Mouse (Mus musculus) embryonic facial prominence, embryonic 12.5 days (tissue): Measurements from ENCODE around the gene Rps16. TPM values are rescaled to one million over a fixed set of nuclear protein-coding genes. Genes with fewer than 3 reads are reported as not detected.

ENCODE experiments used
- ATAC-seq: fragments of 200-750 bp; cut with Nextera tagmentation; 2 replicates; pipeline ENCODE4 v1.8.0; 2017; ENCODE audit not compliant: insufficient number of reproducible peaks, insufficient read depth, low FRiP score, low TSS enrichment
- H3K27ac ChIP-seq: fragments of 300-500 bp; sonication (generic); 2 replicates; pipeline ENCODE4 v1.5.1; 2016; ENCODE audit warnings: mild to moderate bottlenecking
- H3K27me3 ChIP-seq: fragments of 300-500 bp; sonication (generic); 2 replicates; pipeline ENCODE4 v1.6.1; 2016; ENCODE audit warnings: mild to moderate bottlenecking, moderate library complexity
- H3K36me3 ChIP-seq: fragments of 300-500 bp; sonication (generic); 2 replicates; pipeline ENCODE4 v1.6.1; 2016; ENCODE audit warnings: mild to moderate bottlenecking
- H3K4me1 ChIP-seq: fragments of 300-500 bp; sonication (generic); 2 replicates; pipeline ENCODE4 v1.6.1; 2016
- H3K4me2 ChIP-seq: fragments of 300-500 bp; sonication (generic); replicated peaks from 2 replicates; pipeline ENCODE4 v1.6.1; 2016; ENCODE audit warnings: mild to moderate bottlenecking, moderate library complexity
- H3K4me3 ChIP-seq: fragments of 300-500 bp; sonication (generic); 2 replicates; pipeline ENCODE4 v1.5.1; 2016; ENCODE audit warnings: mild to moderate bottlenecking
- H3K9ac ChIP-seq: fragments of 300-500 bp; sonication (generic); 2 replicates; pipeline ENCODE4 v1.6.1; 2016; ENCODE audit warnings: mild to moderate bottlenecking, moderate library complexity
- H3K9me3 ChIP-seq: fragments of 300-500 bp; sonication (generic); 2 replicates; pipeline ENCODE4 v1.6.1; 2016; ENCODE audit warnings: mild to moderate bottlenecking, moderate library complexity
- WGBS: fragments of 180-500 bp; shearing (Covaris S2); methylation state at CpG from one replicate; pipeline ENCODE4 v1.1.7; 2016; 5-methylcytosine and 5-hydroxymethylcytosine counted together
- polyA plus RNA-seq: library from polyadenylated mRNA; unstranded; fragments of >200 nt; fragmentation: Nextera tagmentation; extraction: Ambion mirVana; gene quantifications from 2 replicates; pipeline ENCODE4 v1.2.1, GENCODE M21; 2016

Gene Rps16
- polyA plus RNA-seq, 1 experiment from 2014 or later = 836 TPM

GRCm38 (mm10) chr7:28367663-28368275 lies 17.3 kb downstream of the Rps16 start:
- H3K4me3 ChIP-seq = no peak overlapping the region
- no peak overlapping the region for H3K9ac ChIP-seq
- peaks cover 74% of the 10 kb centered on the region for H3K36me3 ChIP-seq
- no peaks in the 10 kb centered on the region for H3K9me3 ChIP-seq
- peaks cover 17% of the 10 kb centered on the region for H3K4me1 ChIP-seq
- ATAC-seq = no peak
- whole genome bisulfite sequencing = 91% methylated on average over 16 of the region's 16 CpGs
- H3K27me3 ChIP-seq = no peaks in the 10 kb centered on the region
- no peak overlapping the region for H3K27ac ChIP-seq
- no peak overlapping the region for H3K4me2 ChIP-seq

DNA sequence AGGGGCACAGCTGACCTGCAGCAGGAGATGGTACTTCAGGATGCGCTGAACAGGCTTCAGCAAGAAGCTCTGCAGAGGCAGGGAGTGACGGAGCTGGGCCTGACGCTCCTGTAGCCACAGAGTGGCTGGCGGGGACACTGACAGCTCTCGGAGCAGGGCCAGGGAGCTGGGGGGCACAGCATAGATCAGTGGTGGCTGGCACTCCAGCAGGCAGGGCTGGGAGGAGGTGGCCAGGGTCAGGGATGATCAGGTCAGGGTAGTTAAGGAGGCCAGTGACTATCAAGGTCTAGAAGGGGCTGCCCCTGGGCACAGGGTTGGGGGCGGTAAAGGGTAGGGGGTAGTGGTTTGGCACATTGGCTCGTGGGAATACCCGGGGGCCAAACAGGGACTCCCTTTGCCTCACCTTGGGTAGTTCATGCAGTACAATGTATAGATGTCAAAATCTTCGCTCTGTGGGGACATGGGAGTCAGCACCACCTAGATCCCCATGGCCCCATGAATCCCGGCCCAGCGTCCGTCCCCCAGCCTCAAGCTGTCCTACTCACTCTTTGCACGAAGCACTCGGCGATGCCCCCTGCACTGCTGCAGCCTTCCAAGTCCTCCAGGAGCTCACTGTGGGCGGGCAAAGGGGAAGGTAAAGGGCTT lies 17.9 kb downstream of the Rps16 start:
- peaks cover 69% of the 10 kb centered on the region for H3K36me3 ChIP-seq
- 88% methylated on average over 16 of the region's 16 CpGs for WGBS
- no peak overlapping the region for H3K4me2 ChIP-seq

DNA sequence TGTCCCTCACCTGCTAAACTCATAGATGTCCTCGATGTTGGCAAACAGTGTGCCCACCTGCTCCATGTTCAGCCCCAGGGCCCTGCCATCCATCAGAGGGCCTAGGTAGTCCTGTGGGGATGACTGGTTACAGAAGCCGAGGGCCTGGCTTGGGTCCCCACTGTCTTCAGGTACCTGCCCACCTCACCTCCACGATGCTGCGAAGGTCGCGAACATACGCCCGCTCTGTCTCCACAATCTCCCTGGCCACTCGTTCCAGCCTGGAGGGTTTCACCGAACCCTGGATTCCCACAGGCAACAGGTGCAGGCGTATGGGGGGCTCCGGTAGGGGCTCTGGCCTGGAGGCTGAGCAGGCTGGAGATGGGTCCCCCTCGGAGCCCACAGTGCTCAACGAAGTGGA lies 19.6 kb downstream of the Rps16 start:
- Histone ChIP-seq H3K4me2 (peak overlapping the region; percentile 98), H3K27me3 (no peaks in the 10 kb centered on the region), H3K27ac (no peak overlapping the region), H3K36me3 (peaks cover 53% of the 10 kb centered on the region), H3K4me1 (peaks cover 22% of the 10 kb centered on the region), H3K9ac (peak overlapping the region; percentile 92), H3K9me3 (no peaks in the 10 kb centered on the region), H3K4me3 (peak overlapping the region; percentile 78)
- no peak for ATAC-seq
- WGBS = 93% methylated on average over 14 of the region's 14 CpGs

More for the DNA sequence above, 17.9 kb downstream of the Rps16 start:
- Histone ChIP-seq H3K9me3 (no peaks in the 10 kb centered on the region), H3K4me3 (no peak overlapping the region), H3K4me1 (peaks cover 17% of the 10 kb centered on the region), H3K9ac (no peak overlapping the region), H3K27me3 (no peaks in the 10 kb centered on the region), H3K27ac (no peak overlapping the region)
- no peak for ATAC-seq

DNA sequence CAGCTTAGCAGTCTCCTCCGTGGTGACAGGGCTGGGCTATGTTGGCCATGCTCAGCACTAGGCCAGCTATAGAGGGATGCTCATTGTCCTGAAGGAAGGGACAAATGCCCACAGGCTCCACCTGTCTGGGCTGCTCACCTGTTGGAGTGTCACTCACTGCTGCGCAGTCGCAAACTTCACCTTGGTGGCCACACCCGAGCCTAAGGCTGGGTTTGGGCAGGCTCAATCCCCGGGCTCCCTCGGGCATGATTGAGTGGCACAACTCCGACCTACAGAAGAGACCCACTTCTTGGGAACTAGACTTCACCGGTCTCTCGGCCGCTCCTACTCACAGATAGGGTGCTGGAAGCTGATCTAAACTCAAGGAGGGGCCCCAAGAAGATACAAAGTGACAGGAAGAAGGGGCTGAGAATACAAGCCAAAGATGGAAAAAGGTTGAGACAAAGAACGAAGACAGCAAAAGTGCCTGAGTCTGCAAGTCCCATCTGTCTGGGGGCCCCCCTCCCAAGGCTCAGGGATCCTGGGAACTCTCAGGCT lies 20.6 kb downstream of the Rps16 start:
- peak overlapping the region; percentile 92 for H3K9ac ChIP-seq
- peak overlapping the region; percentile 78 for H3K4me3 ChIP-seq
- H3K27ac ChIP-seq = peak overlapping the region; percentile 96
- H3K36me3 ChIP-seq = peaks cover 43% of the 10 kb centered on the region
- no peak for ATAC-seq
- no peaks in the 10 kb centered on the region for H3K9me3 ChIP-seq
- peak overlapping the region; percentile 98 for H3K4me2 ChIP-seq
- H3K27me3 ChIP-seq = no peaks in the 10 kb centered on the region
- H3K4me1 ChIP-seq = peaks cover 24% of the 10 kb centered on the region
- 7% methylated on average over 11 of the region's 11 CpGs for WGBS

DNA sequence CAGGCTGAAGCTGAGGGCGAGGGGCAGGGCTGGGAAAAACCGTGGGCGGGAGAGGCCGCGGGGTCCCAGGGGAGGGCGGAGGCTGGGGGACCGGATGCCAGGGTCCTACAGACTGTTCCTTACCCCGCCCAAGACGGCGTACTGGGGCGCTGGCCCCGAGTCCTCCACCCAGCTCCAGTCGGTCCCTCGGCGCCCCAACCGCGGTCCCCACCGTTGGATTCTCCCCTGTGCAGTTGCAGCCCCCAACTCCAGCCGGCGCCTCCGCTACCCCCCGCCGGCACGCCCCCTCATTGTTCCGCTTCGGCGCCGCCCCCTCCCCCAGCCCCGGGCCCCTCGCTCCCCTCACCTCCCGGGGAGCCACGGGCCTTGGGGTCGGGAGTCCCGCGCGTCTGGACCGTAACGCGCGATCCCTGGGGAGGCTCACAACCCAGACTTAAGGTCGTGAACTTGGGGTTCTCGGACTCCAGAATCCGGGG lies 21.1 kb downstream of the Rps16 start:
- Histone ChIP-seq H3K27ac (peak overlapping the region; percentile 96), H3K4me1 (peaks cover 29% of the 10 kb centered on the region), H3K9ac (peak overlapping the region; percentile 92), H3K9me3 (no peaks in the 10 kb centered on the region), H3K27me3 (no peaks in the 10 kb centered on the region), H3K4me2 (peak overlapping the region; percentile 98), H3K4me3 (peak overlapping the region; percentile 78), H3K36me3 (peaks cover 38% of the 10 kb centered on the region)
- ATAC-seq = no peak
- WGBS = under 1% methylated on average over 30 of the region's 43 CpGs

- peak within 1 kb of the TSS; percentile 78 for H3K4me3 ChIP-seq
- H3K9ac ChIP-seq = peak within 1 kb of the TSS; percentile 92
- WGBS = under 1% methylated on average over 66 of the region's 66 CpGs
- peak within 1 kb of the TSS; percentile 98 for H3K4me2 ChIP-seq
- H3K27ac ChIP-seq = peak within 1 kb of the TSS; percentile 96
- H3K4me1 ChIP-seq = peaks cover 35% of the 10 kb centered on the region
- no peaks in the 10 kb centered on the region for H3K27me3 ChIP-seq
- ATAC-seq = peak; percentile 89
- H3K36me3 ChIP-seq = peaks cover 33% of the 10 kb centered on the region
- no peaks in the 10 kb centered on the region for H3K9me3 ChIP-seq
These were observed 22.0 kb downstream of the Rps16 start, which contains the start of gene Plekhg2 for GRCm38 (mm10) chr7:28372251-28373108. Gene Plekhg2 (minus strand): TSS chr7:28372599.

- Histone ChIP-seq H3K9me3 (no peaks in the 10 kb centered on the region), H3K4me3 (peak overlapping the region; percentile 78), H3K4me1 (peaks cover 41% of the 10 kb centered on the region), H3K27me3 (no peaks in the 10 kb centered on the region), H3K9ac (0 out of 2 replicates have a peak overlapping the region, but pooled peaks have one; percentile 22), H3K4me2 (peak overlapping the region; percentile 40), H3K27ac (peak overlapping the region; percentile 96), H3K36me3 (peaks cover 31% of the 10 kb centered on the region)
- ATAC-seq = no peak
- under 1% methylated on average over 9 of the region's 9 CpGs for WGBS
These were observed 22.7 kb downstream of the Rps16 start for GRCm38 (mm10) chr7:28373131-28373581.

DNA sequence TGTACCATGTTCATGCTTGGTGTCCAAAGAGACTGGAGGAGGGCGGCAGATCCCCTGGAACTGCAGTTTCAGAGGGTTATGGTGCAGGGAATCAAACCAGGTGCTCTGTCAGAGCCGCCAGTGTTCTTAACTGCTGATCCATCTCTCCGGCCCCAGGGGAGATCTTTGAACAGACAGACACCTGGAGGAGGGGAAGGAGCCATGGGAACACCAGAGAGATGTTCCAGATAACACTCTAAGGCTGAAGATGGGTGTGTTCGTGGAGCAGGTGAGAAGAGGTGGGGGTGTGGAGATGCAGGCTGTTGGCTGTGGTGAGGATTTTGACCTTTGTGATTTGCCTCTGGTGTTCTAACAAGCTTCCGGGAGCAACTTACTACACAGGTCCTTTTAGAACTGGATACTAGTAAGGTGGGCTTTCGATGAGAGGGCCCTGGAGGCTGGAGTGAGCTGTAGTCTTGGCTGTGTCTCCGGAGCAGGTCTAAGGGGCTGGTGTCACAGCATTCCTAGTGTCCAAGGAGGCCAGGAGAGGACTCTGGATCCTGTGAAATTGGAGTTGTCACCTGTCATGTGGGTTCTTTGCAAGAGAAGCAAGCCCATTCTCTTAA lies 23.5 kb downstream of the Rps16 start:
- no peak overlapping the region for H3K4me3 ChIP-seq
- H3K27ac ChIP-seq = peak overlapping the region; percentile 74
- no peak overlapping the region for H3K9ac ChIP-seq
- H3K9me3 ChIP-seq = no peaks in the 10 kb centered on the region
- H3K4me1 ChIP-seq = peaks cover 49% of the 10 kb centered on the region
- WGBS = 74% methylated on average over 7 of the region's 7 CpGs
- peaks cover 22% of the 10 kb centered on the region for H3K36me3 ChIP-seq
- no peak for ATAC-seq
- no peaks in the 10 kb centered on the region for H3K27me3 ChIP-seq
- peak overlapping the region; percentile 4; the same call in 1 of the 2 replicates for H3K4me2 ChIP-seq

- Histone ChIP-seq H3K27ac (0 out of 2 replicates have a peak overlapping the region, but pooled peaks have one; percentile 94), H3K9ac (no peak overlapping the region), H3K36me3 (peaks cover 16% of the 10 kb centered on the region), H3K4me3 (no peak overlapping the region), H3K9me3 (no peaks in the 10 kb centered on the region), H3K4me2 (peak overlapping the region; percentile 74; the same call in 1 of the 2 replicates), H3K27me3 (no peaks in the 10 kb centered on the region), H3K4me1 (peaks cover 51% of the 10 kb centered on the region)
- 76% methylated on average over 10 of the region's 10 CpGs for WGBS
- ATAC-seq = no peak
These were observed 24.2 kb downstream of the Rps16 start for GRCm38 (mm10) chr7:28374647-28375046.

DNA sequence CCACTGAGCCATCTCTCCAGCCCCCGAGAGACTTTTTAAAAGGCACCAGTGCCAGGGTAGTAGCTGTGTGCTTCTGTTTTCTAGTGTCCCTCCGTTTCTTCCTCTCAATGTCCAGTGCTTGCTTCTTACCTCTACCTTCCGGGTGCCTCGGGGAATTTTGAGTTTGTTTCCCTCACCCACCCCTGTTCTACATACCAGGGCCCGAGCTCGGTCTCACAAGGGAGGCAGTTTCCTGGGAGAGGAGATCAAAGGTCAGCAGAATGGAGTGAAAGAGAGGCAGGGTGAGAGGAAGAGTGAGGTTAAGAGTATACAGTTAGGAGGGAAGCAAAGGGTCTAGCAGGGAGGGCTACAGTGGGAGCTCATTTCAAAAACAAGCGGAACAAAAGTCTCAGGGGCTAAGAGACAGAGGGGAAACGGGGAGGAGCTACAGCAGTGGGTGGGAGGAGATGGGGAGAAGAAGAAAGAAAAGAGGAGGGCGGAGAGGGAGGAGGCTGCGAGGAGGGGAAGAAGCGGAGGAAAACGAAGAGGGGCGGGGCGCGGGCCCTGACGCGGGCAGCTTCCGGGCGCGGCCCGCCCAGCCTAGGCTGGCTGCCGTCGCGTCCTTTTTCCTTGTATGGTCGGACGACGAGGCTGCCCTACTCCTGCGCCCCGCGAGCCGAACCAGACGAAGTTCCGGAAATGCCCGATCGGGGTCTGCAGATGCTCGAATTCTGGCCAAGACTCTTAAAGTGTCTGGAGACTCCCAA lies 24.9 kb downstream of the Rps16 start:
- Histone ChIP-seq H3K9ac (peak overlapping the region; percentile 52), H3K9me3 (no peaks in the 10 kb centered on the region), H3K27me3 (no peaks in the 10 kb centered on the region), H3K4me3 (peak overlapping the region; percentile 33), H3K4me2 (peak overlapping the region; percentile 74), H3K36me3 (peaks cover 10% of the 10 kb centered on the region), H3K27ac (peak overlapping the region; percentile 94), H3K4me1 (peaks cover 47% of the 10 kb centered on the region)
- ATAC-seq = peak; percentile 42
- WGBS = under 1% methylated on average over 33 of the region's 36 CpGs
